Mouse (Mus musculus) midbrain, postnatal 0 days (tissue): ENCODE measurements around the gene Tex44. TPM values are rescaled to one million over a fixed set of nuclear protein-coding genes. Genes with fewer than 3 reads are reported as not detected.

Experiments used
- ATAC-seq: fragments of 200-750 bp; cut with Nextera tagmentation; 2 replicates; pipeline ENCODE4 v1.8.0; 2017; ENCODE audit warnings: moderate number of reproducible peaks, mild to moderate bottlenecking, moderate TSS enrichment, moderate library complexity; ENCODE audit not compliant: low FRiP score
- DNase-seq: peaks from one replicate; pipeline ENCODE4 v3.0.0-alpha.2; 2015; ENCODE audit warnings: low spot score
- H3K27ac ChIP-seq: fragments of 300-500 bp; sonication (generic); 2 replicates; pipeline ENCODE4 v1.5.1; 2014; ENCODE audit warnings: low read depth, mild to moderate bottlenecking, low read length, mixed read lengths
- H3K27me3 ChIP-seq: fragments of 300-500 bp; sonication (generic); 2 replicates; pipeline ENCODE4 v1.6.1; 2014; ENCODE audit warnings: low read length, control low read depth, mixed read lengths; ENCODE audit not compliant: insufficient read depth
- H3K36me3 ChIP-seq: fragments of 300-500 bp; sonication (generic); 2 replicates; pipeline ENCODE4 v1.6.1; 2014; ENCODE audit warnings: low read length, control low read depth, mixed read lengths; ENCODE audit not compliant: insufficient read depth
- H3K4me1 ChIP-seq: fragments of 300-500 bp; sonication (generic); 2 replicates; pipeline ENCODE4 v1.6.1; 2014; ENCODE audit warnings: mild to moderate bottlenecking, control low read depth, antibody characterized with exemption, low read length, mixed read lengths; ENCODE audit not compliant: insufficient read depth
- H3K4me2 ChIP-seq: fragments of 300-500 bp; sonication (generic); 2 replicates; pipeline ENCODE4 v1.6.1; 2014; ENCODE audit warnings: low read depth, mild to moderate bottlenecking, low read length, mixed read lengths; ENCODE audit not compliant: poor library complexity, severe bottlenecking
- H3K4me3 ChIP-seq: fragments of 300-500 bp; sonication (generic); 2 replicates; pipeline ENCODE4 v1.5.1; 2014; ENCODE audit warnings: low read depth, mild to moderate bottlenecking, low read length, moderate library complexity
- H3K9ac ChIP-seq: fragments of 300-500 bp; sonication (generic); replicated peaks from 2 replicates; pipeline ENCODE4 v1.6.1; 2014; ENCODE audit warnings: mild to moderate bottlenecking, low read length, moderate library complexity, mixed read lengths; ENCODE audit not compliant: poor library complexity, severe bottlenecking
- H3K9me3 ChIP-seq: fragments of 300-500 bp; sonication (generic); 2 replicates; pipeline ENCODE4 v1.6.1; 2016; ENCODE audit warnings: low read length, control low read depth
- CTCF ChIP-seq: IDR thresholded peaks from 2 replicates; pipeline ENCODE4 v1.5.1; 2016; ENCODE audit warnings: antibody characterized with exemption, mild to moderate bottlenecking
- WGBS: fragments of 180-500 bp; shearing (Covaris S2); extraction: QIAGEN DNeasy Blood & Tissue Kit; methylation state at CpG from one replicate; pipeline ENCODE4 v1.1.7; 2014; 5-methylcytosine and 5-hydroxymethylcytosine counted together
- polyA plus RNA-seq: library from polyadenylated mRNA; unstranded; fragments of >200 nt; fragmentation: Nextera tagmentation; extraction: Ambion mirVana; gene quantifications from 2 replicates; pipeline ENCODE4 v1.2.1, GENCODE M21; 2015
- total RNA-seq: library from RNA; depleted of rRNA; stranded (reverse); fragments of >200 nt; gene quantifications from 2 replicates; pipeline ENCODE4 v1.2.3, GENCODE M21; 2014; rRNA removed

Tex44 gene
- total and polyA plus RNA-seq, 2 experiments from 2014 or later, result not detected

DNA sequence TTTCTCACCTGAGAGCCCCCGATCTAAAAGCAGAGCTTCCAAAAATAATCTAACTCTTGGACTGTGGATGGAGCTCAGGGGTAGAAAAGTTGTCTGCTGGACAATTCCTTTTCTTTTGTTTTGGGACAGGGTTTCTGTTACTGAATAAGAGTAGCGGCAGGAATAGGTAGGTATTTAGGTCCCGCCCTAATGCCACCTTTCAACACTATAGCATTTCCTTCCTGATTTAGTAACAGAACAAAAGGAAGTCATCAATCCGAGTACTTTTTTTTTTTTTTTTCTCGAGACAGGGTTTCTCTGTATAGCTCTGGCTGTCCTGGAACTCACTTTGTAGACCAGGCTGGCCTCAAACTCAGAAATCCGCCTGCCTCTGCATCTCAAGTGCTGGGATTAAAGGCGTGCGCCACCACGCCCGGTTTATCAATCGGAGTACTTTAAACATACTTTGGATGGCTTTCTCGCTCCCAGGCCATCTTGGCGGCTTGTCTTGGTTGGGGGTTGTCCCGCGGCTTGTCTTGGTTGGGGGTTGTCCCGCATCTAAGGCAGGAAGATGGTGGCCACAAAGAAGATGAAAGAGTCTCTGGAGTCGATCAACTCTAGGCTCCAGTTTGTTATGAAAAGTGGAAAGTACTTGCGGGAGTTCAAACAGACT lies 47.1 kb downstream of the Tex44 start:
- DNase-seq (no peak), ATAC-seq (no peak)
- Histone ChIP-seq H3K27ac (no peak overlapping the region), H3K27me3 (no peaks in the 10 kb centered on the region), H3K4me3 (no peak overlapping the region), H3K4me1 (peaks cover 6% of the 10 kb centered on the region), H3K9ac (no peak overlapping the region), H3K36me3 (no peaks in the 10 kb centered on the region), H3K4me2 (no peak overlapping the region), H3K9me3 (no peaks in the 10 kb centered on the region)
- no peak for TF ChIP-seq CTCF
- WGBS, result 95% methylated on average over 18 of the region's 18 CpGs

Other genes with a start within 250 kb of the Tex44 start
- 14.5 and 14.9 TPM in 2 replicates for gene B3gnt7, start 123.5 kb upstream of the Tex44 start, total RNA-seq
- gene B3gnt7, start 123.5 kb upstream of the Tex44 start, polyA plus RNA-seq, result 15.0 and 15.7 TPM in 2 replicates
- gene Ncl, start 66.9 kb upstream of the Tex44 start, total RNA-seq, result 29.8 and 40.7 TPM in 2 replicates
- 185 and 209 TPM in 2 replicates for gene Ncl, start 66.9 kb upstream of the Tex44 start, polyA plus RNA-seq
- not detected in 2 replicates for gene Nmur1, start 101 bp upstream of the Tex44 start, total RNA-seq
- 0.27 and 0.33 TPM in 2 replicates for gene Nmur1, start 101 bp upstream of the Tex44 start, polyA plus RNA-seq
- 947 and 1,050 TPM in 2 replicates for gene Ptma, start 100.4 kb downstream of the Tex44 start, total RNA-seq
- 1,199 and 1,354 TPM in 2 replicates for gene Ptma, start 100.4 kb downstream of the Tex44 start, polyA plus RNA-seq
- 48.1 and 54.8 TPM in 2 replicates for gene Pde6d, start 156.3 kb downstream of the Tex44 start, total RNA-seq
- 116 and 124 TPM in 2 replicates for gene Pde6d, start 156.3 kb downstream of the Tex44 start, polyA plus RNA-seq
- 39.0 and 42.1 TPM in 2 replicates for gene Cops7b, start 156.6 kb downstream of the Tex44 start, total RNA-seq
- 53.4 and 56.2 TPM in 2 replicates for gene Cops7b, start 156.6 kb downstream of the Tex44 start, polyA plus RNA-seq
- gene Nppc, start 244.2 kb downstream of the Tex44 start, total RNA-seq, result 6.3 and 6.6 TPM in 2 replicates
- gene Nppc, start 244.2 kb downstream of the Tex44 start, polyA plus RNA-seq, result 4.3 and 6.5 TPM in 2 replicates